Comparison of ENCODE assay signal across 9 mouse cellular contexts in genomic region chr13:55756789-55757188, GRCm38 (mm10). TPM values are rescaled to one million over a fixed set of nuclear protein-coding genes. Genes with fewer than 3 reads are reported as not detected.
DNase-seq lines count a peak whose midpoint lies in the region; ATAC-seq and TF ChIP-seq lines count a peak whose summit lies in the region.
"Had no signal": no experiment of that assay in that cellular context is flagged by ENCODE, and none has a peak within 500 bp of the region (broad histone marks: within the 10 kb centered on the region; RNA-seq: fewer than 3 reads in every experiment).

No protein-coding gene starts in this region.

- peak; percentile 71 for DNase-seq in kidney, postnatal 0 days (ENCODE audit: low spot score)
- DNase-seq in kidney, adult 8-10 months, result no peak
- peak; percentile 37 for DNase-seq in embryo, embryonic 10 days (ENCODE audit: low spot score)
- DNase-seq in neural tube, embryonic 11.5 days (ENCODE audit: low spot score), result no peak
- no peak for DNase-seq in cerebellum, adult 11-12 months

- peak overlapping the region; percentile 2; the same call in 1 of the 2 replicates for H3K4me3 ChIP-seq in kidney, postnatal 0 days (replicated peaks; ENCODE audit: low read depth, low read length)
- peak overlapping the region; percentile 7; the same call in 1 of the 2 replicates for H3K4me3 ChIP-seq in embryonic facial prominence, embryonic 15.5 days (replicated peaks)
- no peak overlapping the region for H3K4me3 ChIP-seq in neural tube, embryonic 11.5 days (ENCODE audit: low read depth, low read length)
- H3K4me3 ChIP-seq in hindbrain, embryonic 16.5 days (ENCODE audit: low read length), result no peak overlapping the region
- H3K4me3 ChIP-seq: left cerebral cortex, adult 2 months had no signal

- ATAC-seq in kidney, postnatal 0 days (replicated peaks; ENCODE audit: low FRiP score, low read depth), result peak; percentile 40; the same call in 1 of the 2 replicates
- peak; percentile 56; the same call in 1 of the 2 replicates for ATAC-seq in embryonic facial prominence, embryonic 15.5 days (ENCODE audit: insufficient number of reproducible peaks, low FRiP score, low TSS enrichment, low read depth)
- ATAC-seq in neural tube, embryonic 11.5 days (ENCODE audit: insufficient read depth, low FRiP score, low TSS enrichment), result no peak
- ATAC-seq in hindbrain, embryonic 16.5 days, result no peak
- ATAC-seq: Patski had no signal

- no peak for TF ChIP-seq CTCF in kidney, postnatal 0 days (IDR thresholded peaks at IDR 0.05; ENCODE audit: low read depth)

- no peaks in the 10 kb centered on the region for H3K27me3 ChIP-seq in kidney, postnatal 0 days (ENCODE audit: insufficient read depth, low read length)
- no peaks in the 10 kb centered on the region for H3K27me3 ChIP-seq in embryonic facial prominence, embryonic 15.5 days
- H3K27me3 ChIP-seq in neural tube, embryonic 11.5 days (ENCODE audit: control insufficient read depth, insufficient read depth, low read length), result no peaks in the 10 kb centered on the region
- H3K27me3 ChIP-seq in hindbrain, embryonic 16.5 days (replicated peaks; ENCODE audit: control insufficient read depth, insufficient read depth, low read length), result no peaks in the 10 kb centered on the region
- H3K27me3 ChIP-seq: Patski had no signal

- H3K9ac ChIP-seq in kidney, postnatal 0 days (ENCODE audit: low read depth, low read length), result peak overlapping the region; percentile 24; the same call in 1 of the 2 replicates
- no peak overlapping the region for H3K9ac ChIP-seq in embryonic facial prominence, embryonic 15.5 days
- 0 out of 2 replicates have a peak overlapping the region, but pooled peaks have one; percentile 7 for H3K9ac ChIP-seq in neural tube, embryonic 11.5 days (ENCODE audit: low read length)
- H3K9ac ChIP-seq in hindbrain, embryonic 16.5 days (ENCODE audit: low read depth, low read length), result no peak overlapping the region

- H3K4me2 ChIP-seq in kidney, postnatal 0 days (ENCODE audit: low read length), result peak overlapping the region; percentile 33
- peak overlapping the region; percentile 32; the same call in 1 of the 2 replicates for H3K4me2 ChIP-seq in embryonic facial prominence, embryonic 15.5 days (replicated peaks)
- H3K4me2 ChIP-seq in neural tube, embryonic 11.5 days (ENCODE audit: low read depth), result no peak overlapping the region; the same call in 1 of the 2 replicates
- no peak overlapping the region for H3K4me2 ChIP-seq in hindbrain, embryonic 16.5 days (ENCODE audit: low read length)

- WGBS in kidney, postnatal 0 days, result 13% methylated on average over 8 of the region's 8 CpGs
- WGBS in embryonic facial prominence, embryonic 15.5 days, result 24% methylated on average over 8 of the region's 8 CpGs
- WGBS in neural tube, embryonic 11.5 days, result 40% methylated on average over 8 of the region's 8 CpGs
- WGBS in hindbrain, embryonic 16.5 days, result 44% methylated on average over 8 of the region's 8 CpGs

- H3K27ac ChIP-seq in kidney, postnatal 0 days, result no peak overlapping the region
- H3K27ac ChIP-seq in embryonic facial prominence, embryonic 15.5 days (replicated peaks), result 0 out of 2 replicates have a peak overlapping the region, but pooled peaks have one; percentile 28
- no peak overlapping the region for H3K27ac ChIP-seq in neural tube, embryonic 11.5 days (ENCODE audit: low read depth, low read length)
- H3K27ac ChIP-seq in hindbrain, embryonic 16.5 days (ENCODE audit: low read depth, low read length), result no peak overlapping the region
- H3K27ac ChIP-seq: left cerebral cortex, adult 2 months had no signal

- H3K36me3 ChIP-seq in kidney, postnatal 0 days (ENCODE audit: insufficient read depth, low read length), result no peaks in the 10 kb centered on the region
- H3K36me3 ChIP-seq in embryonic facial prominence, embryonic 15.5 days, result no peaks in the 10 kb centered on the region
- no peaks in the 10 kb centered on the region for H3K36me3 ChIP-seq in neural tube, embryonic 11.5 days (ENCODE audit: control insufficient read depth, insufficient read depth, low read length)
- no peaks in the 10 kb centered on the region for H3K36me3 ChIP-seq in hindbrain, embryonic 16.5 days (ENCODE audit: control insufficient read depth, insufficient read depth, low read length)

- no peaks in the 10 kb centered on the region for H3K9me3 ChIP-seq in kidney, postnatal 0 days (replicated peaks; ENCODE audit: low read length)
- no peaks in the 10 kb centered on the region for H3K9me3 ChIP-seq in embryonic facial prominence, embryonic 15.5 days (replicated peaks)
- no peaks in the 10 kb centered on the region for H3K9me3 ChIP-seq in neural tube, embryonic 11.5 days (ENCODE audit: control insufficient read depth, low read length)
- no peaks in the 10 kb centered on the region for H3K9me3 ChIP-seq in hindbrain, embryonic 16.5 days (ENCODE audit: control insufficient read depth, low read length)

- no peaks in the 10 kb centered on the region for H3K4me1 ChIP-seq in kidney, postnatal 0 days (replicated peaks; ENCODE audit: insufficient read depth, low read length)
- peaks cover 21% of the 10 kb centered on the region for H3K4me1 ChIP-seq in embryonic facial prominence, embryonic 15.5 days
- H3K4me1 ChIP-seq in neural tube, embryonic 11.5 days (ENCODE audit: control insufficient read depth, insufficient read depth, low read length), result 0 out of 2 replicates have a peak, but pooled peaks cover 3% of the 10 kb centered on the region
- H3K4me1 ChIP-seq in hindbrain, embryonic 16.5 days (ENCODE audit: control insufficient read depth, insufficient read depth, low read depth, low read length), result no peaks in the 10 kb centered on the region

RNA-seq across cellular contexts. Expression of gene Catsper3, which starts 27.6 kb away (rescaled TPM):
- 0.10 and 0.14 TPM in 2 replicates for polyA plus RNA-seq in kidney, postnatal 0 days (2015; fragmentation: Nextera tagmentation; extraction: Ambion mirVana)
- polyA plus RNA-seq in embryonic facial prominence, embryonic 15.5 days (2015; fragmentation: Nextera tagmentation; extraction: Ambion mirVana), result 0.17 TPM in 1 of 2 replicates, not detected in the other
- not detected in 2 replicates for polyA plus RNA-seq in neural tube, embryonic 11.5 days (2014; fragmentation: Nextera tagmentation; extraction: Ambion mirVana)
- polyA plus RNA-seq in hindbrain, embryonic 16.5 days (2015; fragmentation: Nextera tagmentation; extraction: Ambion mirVana), result 0.19 TPM in 1 of 2 replicates, not detected in the other

RNA-seq across cellular contexts. Expression of gene Pcbd2, which starts 29.6 kb away (rescaled TPM):
- 64.7 and 68.5 TPM in 2 replicates for polyA plus RNA-seq in kidney, postnatal 0 days (2015; fragmentation: Nextera tagmentation; extraction: Ambion mirVana)
- 50.3 and 53.0 TPM in 2 replicates for polyA plus RNA-seq in embryonic facial prominence, embryonic 15.5 days (2015; fragmentation: Nextera tagmentation; extraction: Ambion mirVana)
- polyA plus RNA-seq in neural tube, embryonic 11.5 days (2014; fragmentation: Nextera tagmentation; extraction: Ambion mirVana), result 25.6 and 28.6 TPM in 2 replicates
- 26.1 and 26.5 TPM in 2 replicates for polyA plus RNA-seq in hindbrain, embryonic 16.5 days (2015; fragmentation: Nextera tagmentation; extraction: Ambion mirVana)

RNA-seq across cellular contexts. Expression of gene Txndc15, which starts 42.3 kb away (rescaled TPM):
- polyA plus RNA-seq in kidney, postnatal 0 days (2015; fragmentation: Nextera tagmentation; extraction: Ambion mirVana), result 94.5 and 102 TPM in 2 replicates
- 98.3 and 105 TPM in 2 replicates for polyA plus RNA-seq in embryonic facial prominence, embryonic 15.5 days (2015; fragmentation: Nextera tagmentation; extraction: Ambion mirVana)
- polyA plus RNA-seq in neural tube, embryonic 11.5 days (2014; fragmentation: Nextera tagmentation; extraction: Ambion mirVana), result 98.0 and 104 TPM in 2 replicates
- polyA plus RNA-seq in hindbrain, embryonic 16.5 days (2015; fragmentation: Nextera tagmentation; extraction: Ambion mirVana), result 142 and 149 TPM in 2 replicates

Comparison
In these comparisons a context has a peak if more than half of its experiments do, and no peak if none do; other contexts are left out.
1. DNase-seq: peak in kidney, postnatal 0 days (single experiment) and embryo, embryonic 10 days (single experiment); none in kidney, adult 8-10 months (0 of 2), neural tube, embryonic 11.5 days (single experiment) and cerebellum, adult 11-12 months (single experiment).
2. ATAC-seq: peak in kidney, postnatal 0 days (single experiment) and embryonic facial prominence, embryonic 15.5 days (single experiment); none in neural tube, embryonic 11.5 days (single experiment) and hindbrain, embryonic 16.5 days (single experiment).
3. H3K4me2 ChIP-seq: peak in kidney, postnatal 0 days (single experiment) and embryonic facial prominence, embryonic 15.5 days (single experiment); none in neural tube, embryonic 11.5 days (single experiment) and hindbrain, embryonic 16.5 days (single experiment).
4. H3K4me3 ChIP-seq: peak in kidney, postnatal 0 days (single experiment) and embryonic facial prominence, embryonic 15.5 days (single experiment); none in neural tube, embryonic 11.5 days (single experiment) and hindbrain, embryonic 16.5 days (single experiment).
5. H3K9ac ChIP-seq: peak in kidney, postnatal 0 days (single experiment) and neural tube, embryonic 11.5 days (single experiment); none in embryonic facial prominence, embryonic 15.5 days (single experiment) and hindbrain, embryonic 16.5 days (single experiment).